Mouse (Mus musculus) hindbrain, embryonic 15.5 days (tissue): ENCODE data around the gene Itgam. TPM values are rescaled to one million over a fixed set of nuclear protein-coding genes. Genes with fewer than 3 reads are reported as not detected.
"Not testable (repeated sequence)": the region's sequence is repeated elsewhere in the genome, so short reads cannot be mapped to it uniquely, and the experiment has no call there.

Experiments
- ATAC-seq: fragments of 200-750 bp; cut with Nextera tagmentation; 2 replicates; pipeline ENCODE4 v1.8.0; 2017; ENCODE audit warnings: low read depth, moderate number of reproducible peaks, moderate TSS enrichment; ENCODE audit not compliant: low FRiP score
- H3K27ac ChIP-seq: fragments of 300-500 bp; sonication (generic); replicated peaks from 2 replicates; pipeline ENCODE4 v1.5.1; 2015; ENCODE audit warnings: mild to moderate bottlenecking, inconsistent platforms
- H3K27me3 ChIP-seq: fragments of 300-500 bp; sonication (generic); 2 replicates; pipeline ENCODE4 v1.6.1; 2015; ENCODE audit warnings: control low read depth, inconsistent platforms
- H3K36me3 ChIP-seq: fragments of 300-500 bp; sonication (generic); 2 replicates; pipeline ENCODE4 v1.6.1; 2015; ENCODE audit warnings: control low read depth, inconsistent platforms
- H3K4me1 ChIP-seq: fragments of 300-500 bp; sonication (generic); replicated peaks from 2 replicates; pipeline ENCODE4 v1.6.1; 2015; ENCODE audit warnings: control low read depth, inconsistent platforms
- H3K4me2 ChIP-seq: fragments of 300-500 bp; sonication (generic); 2 replicates; pipeline ENCODE4 v1.6.1; 2015; ENCODE audit warnings: moderate library complexity, mild to moderate bottlenecking, inconsistent platforms
- H3K4me3 ChIP-seq: fragments of 300-500 bp; sonication (generic); 2 replicates; pipeline ENCODE4 v1.5.1; 2015; ENCODE audit warnings: mild to moderate bottlenecking, inconsistent platforms
- H3K9ac ChIP-seq: fragments of 300-500 bp; sonication (generic); 2 replicates; pipeline ENCODE4 v1.6.1; 2015; ENCODE audit warnings: inconsistent platforms
- H3K9me3 ChIP-seq: fragments of 300-500 bp; sonication (generic); 2 replicates; pipeline ENCODE4 v1.6.1; 2016; ENCODE audit warnings: control low read depth, inconsistent platforms
- WGBS: fragments of 180-500 bp; shearing (Covaris S2); methylation state at CpG from one replicate; pipeline ENCODE4 v1.1.7; 2015; 5-methylcytosine and 5-hydroxymethylcytosine counted together
- polyA plus RNA-seq: library from polyadenylated mRNA; unstranded; fragments of >200 nt; fragmentation: Nextera tagmentation; extraction: Ambion mirVana; gene quantifications from 2 replicates; pipeline ENCODE4 v1.2.1, GENCODE M21; 2015

Itgam gene
- 1.1 and 1.2 TPM in 2 replicates for polyA plus RNA-seq

DNA sequence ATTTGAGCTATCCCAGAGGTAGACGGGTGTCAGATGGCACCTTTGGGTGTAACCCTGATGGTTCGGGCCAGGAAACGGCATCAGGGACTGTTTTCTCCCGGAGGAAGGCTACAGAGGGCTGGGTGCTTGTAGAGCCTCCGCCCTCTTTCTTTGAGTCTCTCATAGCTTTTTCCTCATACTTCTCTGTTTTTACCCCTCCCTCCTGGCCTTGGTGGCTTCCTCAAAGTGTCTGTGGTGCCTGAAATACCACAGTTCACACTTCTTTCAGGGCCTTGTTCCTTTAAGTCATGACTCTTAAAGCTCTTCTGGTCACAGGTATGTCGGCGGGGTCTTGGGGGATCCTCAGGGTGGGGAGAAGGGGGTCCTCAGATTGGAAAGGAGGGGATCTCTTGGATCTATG, at the start of gene Itgam, which contains the start of gene Gm49368:
Itgam (plus strand) TSS at position 185 of the 400 bp plus-strand sequence.
Gm49368 (plus strand) TSS at position 228 of the 400 bp plus-strand sequence.
- Histone ChIP-seq H3K4me2 (no peak within 1 kb of the TSS), H3K36me3 (no peaks in the 10 kb centered on the region), H3K9me3 (no peaks in the 10 kb centered on the region), H3K27ac (no peak within 1 kb of the TSS), H3K4me3 (no peak within 1 kb of the TSS), H3K27me3 (no peaks in the 10 kb centered on the region), H3K4me1 (no peaks in the 10 kb centered on the region), H3K9ac (no peak within 1 kb of the TSS)
- 86% methylated on average over 7 of the region's 7 CpGs for WGBS
- ATAC-seq: no peak

- Histone ChIP-seq H3K27ac (no peak overlapping the region), H3K9ac (no peak overlapping the region), H3K4me3 (no peak overlapping the region), H3K27me3 (no peaks in the 10 kb centered on the region), H3K4me1 (no peaks in the 10 kb centered on the region), H3K4me2 (no peak overlapping the region), H3K36me3 (no peaks in the 10 kb centered on the region), H3K9me3 (no peaks in the 10 kb centered on the region)
- WGBS: 92% methylated on average over 13 of the region's 13 CpGs
- ATAC-seq: no peak
Measured at GRCm38 (mm10) chr7:128013116-128013515, 49.3 kb upstream of the Itgam start.

GRCm38 (mm10) chr7:128016134-128016533, 46.3 kb upstream of the Itgam start:
- not testable (repeated sequence) for H3K36me3 ChIP-seq, H3K4me2 ChIP-seq, H3K27me3 ChIP-seq, H3K9ac ChIP-seq, ATAC-seq, H3K4me1 ChIP-seq, H3K4me3 ChIP-seq, H3K27ac ChIP-seq, H3K9me3 ChIP-seq
- WGBS: 91% methylated on average over 5 of the region's 5 CpGs

- Histone ChIP-seq H3K27me3 (no peaks in the 10 kb centered on the region), H3K9ac (no peak overlapping the region), H3K4me1 (no peaks in the 10 kb centered on the region), H3K36me3 (no peaks in the 10 kb centered on the region), H3K27ac (no peak overlapping the region), H3K4me2 (no peak overlapping the region), H3K9me3 (no peaks in the 10 kb centered on the region), H3K4me3 (no peak overlapping the region)
- 91% methylated on average over 6 of the region's 6 CpGs for WGBS
- no peak for ATAC-seq
Measured at GRCm38 (mm10) chr7:128016650-128017049, 45.8 kb upstream of the Itgam start.

- ATAC-seq: no peak
- Histone ChIP-seq H3K9ac (no peak overlapping the region), H3K9me3 (no peaks in the 10 kb centered on the region), H3K4me1 (no peaks in the 10 kb centered on the region), H3K4me3 (no peak overlapping the region), H3K4me2 (no peak overlapping the region), H3K36me3 (no peaks in the 10 kb centered on the region), H3K27me3 (no peaks in the 10 kb centered on the region), H3K27ac (no peak overlapping the region)
- 89% methylated on average over 3 of the region's 3 CpGs for WGBS
Measured at GRCm38 (mm10) chr7:128018275-128018674, 44.2 kb upstream of the Itgam start.

DNA sequence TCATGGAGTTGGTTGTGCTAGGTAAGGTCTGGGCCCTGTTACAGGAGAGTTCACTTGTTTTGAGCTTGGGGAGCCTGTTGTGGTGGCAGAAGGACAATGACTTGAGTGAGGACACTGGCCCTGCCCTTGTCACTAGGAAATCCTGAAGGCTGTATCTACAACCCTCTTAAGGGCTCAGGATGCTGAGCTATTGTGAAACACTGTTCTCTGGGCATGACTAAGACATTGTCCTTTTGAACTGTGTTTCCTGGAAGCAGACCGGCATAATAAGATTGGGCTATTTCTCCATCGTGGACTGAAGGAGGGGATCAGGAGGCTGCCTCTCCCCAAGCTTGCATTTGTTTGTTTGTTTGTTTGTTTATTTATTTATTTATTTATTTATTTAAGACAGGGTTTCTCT, 43.3 kb upstream of the Itgam start:
- no peak for ATAC-seq
- WGBS: 80% methylated on average over 2 of the region's 2 CpGs
- no peak overlapping the region for H3K4me3 ChIP-seq

DNA sequence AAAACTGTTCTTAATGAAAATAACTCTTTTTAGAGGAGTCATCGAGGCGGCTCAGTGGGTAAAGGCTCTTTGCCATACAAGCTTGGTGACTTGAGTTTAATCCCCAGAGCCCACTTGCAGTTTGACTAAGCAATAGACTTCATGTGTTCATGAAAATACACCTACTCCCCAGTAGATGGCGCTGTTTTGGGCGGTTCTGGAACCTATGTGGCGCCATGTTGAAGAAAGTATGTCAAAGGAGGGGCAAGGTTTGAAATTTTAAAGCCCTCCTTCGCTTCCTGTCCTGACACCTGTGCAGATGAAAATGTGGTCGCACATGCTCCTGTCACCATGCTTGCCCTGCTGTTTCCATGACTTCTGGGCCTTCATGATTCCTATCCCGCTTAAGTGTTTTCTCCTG, 39.5 kb upstream of the Itgam start:
- H3K27me3 ChIP-seq: no peaks in the 10 kb centered on the region
- WGBS: 63% methylated on average over 8 of the region's 8 CpGs
- no peaks in the 10 kb centered on the region for H3K4me1 ChIP-seq
- no peak overlapping the region for H3K4me3 ChIP-seq
- no peak for ATAC-seq
- no peak overlapping the region for H3K27ac ChIP-seq
- no peaks in the 10 kb centered on the region for H3K9me3 ChIP-seq
- no peaks in the 10 kb centered on the region for H3K36me3 ChIP-seq
- H3K9ac ChIP-seq: no peak overlapping the region
- no peak overlapping the region for H3K4me2 ChIP-seq

More for the DNA sequence above, 43.3 kb upstream of the Itgam start:
- no peaks in the 10 kb centered on the region for H3K9me3 ChIP-seq
- no peaks in the 10 kb centered on the region for H3K27me3 ChIP-seq
- H3K27ac ChIP-seq: no peak overlapping the region
- H3K4me1 ChIP-seq: no peaks in the 10 kb centered on the region
- H3K36me3 ChIP-seq: no peaks in the 10 kb centered on the region
- no peak overlapping the region for H3K9ac ChIP-seq
- no peak overlapping the region for H3K4me2 ChIP-seq

GRCm38 (mm10) chr7:128023565-128023964, 38.9 kb upstream of the Itgam start:
- no peak for ATAC-seq
- H3K4me1 ChIP-seq: no peaks in the 10 kb centered on the region
- WGBS: 94% methylated on average over 4 of the region's 4 CpGs

GRCm38 (mm10) chr7:128024364-128024763, 38.1 kb upstream of the Itgam start:
- Histone ChIP-seq H3K4me2 (no peak overlapping the region), H3K36me3 (no peaks in the 10 kb centered on the region), H3K27me3 (no peaks in the 10 kb centered on the region), H3K4me1 (no peaks in the 10 kb centered on the region), H3K9me3 (no peaks in the 10 kb centered on the region), H3K27ac (no peak overlapping the region), H3K9ac (no peak overlapping the region), H3K4me3 (no peak overlapping the region)
- ATAC-seq: no peak
- WGBS: 97% methylated on average over 9 of the region's 9 CpGs

More at GRCm38 (mm10) chr7:128023565-128023964, 38.9 kb upstream of the Itgam start:
- Histone ChIP-seq H3K27ac (no peak overlapping the region), H3K4me3 (no peak overlapping the region), H3K9ac (no peak overlapping the region), H3K27me3 (no peaks in the 10 kb centered on the region), H3K36me3 (no peaks in the 10 kb centered on the region), H3K4me2 (no peak overlapping the region), H3K9me3 (no peaks in the 10 kb centered on the region)

- no peak for ATAC-seq
Measured at GRCm38 (mm10) chr7:128024932-128025331, 37.5 kb upstream of the Itgam start.

GRCm38 (mm10) chr7:128025381-128025780, 37.1 kb upstream of the Itgam start:
- no peaks in the 10 kb centered on the region for H3K9me3 ChIP-seq
- WGBS: 78% methylated on average over 4 of the region's 4 CpGs
- H3K4me2 ChIP-seq: no peak overlapping the region
- ATAC-seq: no peak
- H3K9ac ChIP-seq: no peak overlapping the region
- no peaks in the 10 kb centered on the region for H3K36me3 ChIP-seq
- no peak overlapping the region for H3K4me3 ChIP-seq
- H3K27ac ChIP-seq: no peak overlapping the region
- no peaks in the 10 kb centered on the region for H3K4me1 ChIP-seq
- no peaks in the 10 kb centered on the region for H3K27me3 ChIP-seq

More at GRCm38 (mm10) chr7:128024932-128025331, 37.5 kb upstream of the Itgam start:
- 79% methylated on average over 4 of the region's 4 CpGs for WGBS
- Histone ChIP-seq H3K27ac (no peak overlapping the region), H3K4me3 (no peak overlapping the region), H3K36me3 (no peaks in the 10 kb centered on the region), H3K27me3 (no peaks in the 10 kb centered on the region), H3K9ac (no peak overlapping the region), H3K4me1 (no peaks in the 10 kb centered on the region), H3K4me2 (no peak overlapping the region), H3K9me3 (no peaks in the 10 kb centered on the region)

GRCm38 (mm10) chr7:128031403-128031976, 30.9 kb upstream of the Itgam start:
- no peaks in the 10 kb centered on the region for H3K27me3 ChIP-seq
- no peak overlapping the region for H3K27ac ChIP-seq
- no peak overlapping the region for H3K4me3 ChIP-seq
- H3K9me3 ChIP-seq: no peaks in the 10 kb centered on the region
- no peak overlapping the region for H3K4me2 ChIP-seq
- WGBS: 44% methylated on average over 9 of the region's 9 CpGs
- no peaks in the 10 kb centered on the region for H3K36me3 ChIP-seq
- ATAC-seq: peak; percentile 84; the same call in 1 of the 2 replicates
- H3K9ac ChIP-seq: no peak overlapping the region
- no peaks in the 10 kb centered on the region for H3K4me1 ChIP-seq
